Mouse (Mus musculus) CH12.LX (cell line): ENCODE data around the gene Tshz2. TPM values are rescaled to one million over a fixed set of nuclear protein-coding genes. Genes with fewer than 3 reads are reported as not detected.

Source experiments
- DNase-seq: peaks from one replicate; pipeline ENCODE4 v3.0.0-alpha.2; 2013; ENCODE audit errors: extremely low read depth
- H3K27ac ChIP-seq: 2 replicates; pipeline ENCODE4 v1.5.1; 2012; ENCODE audit warnings: low read depth, mild to moderate bottlenecking, control low read depth, moderate library complexity; ENCODE audit not compliant: insufficient read depth
- H3K27me3 ChIP-seq: replicated peaks from 2 replicates; pipeline ENCODE3; 2012; ENCODE audit warnings: inconsistent platforms
- H3K36me3 ChIP-seq, 2 experiments: replicated peaks in 1 of 2; 2 replicates each; pipeline versions ENCODE3 to v1.6.1; 2012; ENCODE audit warnings: inconsistent platforms in 1 of 2, low read length in 1 of 2, mild to moderate bottlenecking in 1 of 2, mixed read lengths in 1 of 2, moderate library complexity in 1 of 2; ENCODE audit not compliant: control insufficient read depth in 1 of 2, insufficient read depth in 1 of 2
- H3K4me1 ChIP-seq, 2 experiments: 2 replicates each; pipeline ENCODE4 v1.6.1; 2012; ENCODE audit warnings: inconsistent platforms in 1 of 2, moderate library complexity in 1 of 2; ENCODE audit not compliant: insufficient read depth in 2 of 2, control insufficient read depth in 1 of 2
- H3K4me2 ChIP-seq: 2 replicates; pipeline ENCODE4 v1.6.1; 2012; ENCODE audit warnings: low read depth, mild to moderate bottlenecking, control low read depth; ENCODE audit not compliant: poor library complexity, insufficient read depth, severe bottlenecking
- H3K4me3 ChIP-seq, 3 experiments: fragments of 150-350 bp in 1 of 3; sonication (generic) in 1 of 3; replicated peaks in 1 of 3; 2 replicates each; pipeline versions ENCODE3 to v1.5.1; 2011 to 2012; ENCODE audit warnings: low read depth in 2 of 3, low read length in 2 of 3, mild to moderate bottlenecking in 2 of 3, moderate library complexity in 2 of 3, control low read depth in 1 of 3, improper control_type of control experiment in 1 of 3, inconsistent platforms in 1 of 3, mixed read lengths in 1 of 3; ENCODE audit not compliant: poor library complexity in 1 of 3
- H3K79me2 ChIP-seq: replicated peaks from 2 replicates; pipeline ENCODE4 v1.6.1; 2012; ENCODE audit warnings: mild to moderate bottlenecking, moderate library complexity; ENCODE audit not compliant: control insufficient read depth, poor library complexity, insufficient read depth, severe bottlenecking; ENCODE audit errors: extremely low read depth
- H3K9ac ChIP-seq: 2 replicates; pipeline ENCODE4 v1.6.1; 2012; ENCODE audit warnings: low read depth, mild to moderate bottlenecking, control low read depth, moderate library complexity; ENCODE audit not compliant: insufficient read depth
- H3K9me3 ChIP-seq: replicated peaks from 2 replicates; pipeline ENCODE3; 2012; ENCODE audit warnings: low read length, inconsistent platforms, mixed read lengths
- BHLHE40 ChIP-seq: IDR thresholded peaks from 2 replicates; pipeline ENCODE4 v1.6.1; 2011; ENCODE audit warnings: mild to moderate bottlenecking, low read depth, low read length, improper control_type of control experiment
- CHD2 ChIP-seq: IDR thresholded peaks from 2 replicates; pipeline ENCODE4 v1.6.1; 2011; ENCODE audit warnings: low read length, improper control_type of control experiment
- CTCF ChIP-seq, 2 experiments: IDR thresholded peaks in 1 of 2; conservative IDR thresholded peaks in 1 of 2; 2 replicates each; pipeline ENCODE4 v1.5.1; 2011 to 2012; ENCODE audit warnings: low read depth in 2 of 2, low read length in 2 of 2, improper control_type of control experiment in 1 of 2, inconsistent platforms in 1 of 2, mild to moderate bottlenecking in 1 of 2, moderate library complexity in 1 of 2
- E2F4 ChIP-seq: IDR thresholded peaks from 2 replicates; pipeline ENCODE4 v1.6.1; 2011; ENCODE audit warnings: low read depth, low read length, improper control_type of control experiment; ENCODE audit not compliant: insufficient replicate concordance
- EP300 ChIP-seq: IDR thresholded peaks from 2 replicates; pipeline ENCODE4 v1.6.1; 2011; ENCODE audit warnings: low read length, improper control_type of control experiment
- ETS1 ChIP-seq: conservative IDR thresholded peaks from 2 replicates; pipeline ENCODE4 v1.6.1; 2012; ENCODE audit warnings: low read depth, mild to moderate bottlenecking, inconsistent platforms, low read length, improper control_type of control experiment, moderate library complexity
- JUND ChIP-seq: conservative IDR thresholded peaks from 2 replicates; pipeline ENCODE4 v1.6.1; 2011; ENCODE audit warnings: low read depth, low read length, improper control_type of control experiment
- MAFK ChIP-seq: IDR thresholded peaks from 2 replicates; pipeline ENCODE4 v1.6.1; 2011; ENCODE audit warnings: low read length, improper control_type of control experiment; ENCODE audit not compliant: insufficient replicate concordance
- MAX ChIP-seq: IDR thresholded peaks from 2 replicates; pipeline ENCODE4 v1.6.1; 2011; ENCODE audit warnings: low read length, improper control_type of control experiment
- MAZ ChIP-seq: IDR thresholded peaks from 2 replicates; pipeline ENCODE4 v1.6.1; 2012; ENCODE audit warnings: low read depth, mild to moderate bottlenecking, inconsistent platforms, low read length, improper control_type of control experiment, moderate library complexity
- MEF2A ChIP-seq: IDR thresholded peaks from 2 replicates; pipeline ENCODE4 v1.6.1; 2014; ENCODE audit warnings: low read depth, mild to moderate bottlenecking, inconsistent platforms, low read length, improper control_type of control experiment, borderline replicate concordance
- MYC ChIP-seq: IDR thresholded peaks from 2 replicates; pipeline ENCODE4 v1.6.1; 2011; ENCODE audit warnings: low read depth, mild to moderate bottlenecking, improper control_type of control experiment, low read length
- NELFE ChIP-seq: IDR thresholded peaks from 2 replicates; pipeline ENCODE4 v1.6.1; 2011; ENCODE audit warnings: low read depth, low read length, improper control_type of control experiment
- POLR2A ChIP-seq: IDR thresholded peaks from 2 replicates; pipeline ENCODE4 v1.6.1; 2011; ENCODE audit warnings: low read depth, mild to moderate bottlenecking, improper control_type of control experiment, low read length
- RCOR1 ChIP-seq: conservative IDR thresholded peaks from 2 replicates; pipeline ENCODE4 v1.6.1; 2012; ENCODE audit warnings: low read depth, mild to moderate bottlenecking, inconsistent platforms, low read length, improper control_type of control experiment
- SIN3A ChIP-seq: IDR thresholded peaks from 2 replicates; pipeline ENCODE4 v1.6.1; 2012; ENCODE audit warnings: low read length, improper control_type of control experiment, inconsistent platforms
- SMC3 ChIP-seq: IDR thresholded peaks from 2 replicates; pipeline ENCODE4 v1.6.1; 2011; ENCODE audit warnings: low read depth, low read length, improper control_type of control experiment
- TCF12 ChIP-seq: IDR thresholded peaks from 2 replicates; pipeline ENCODE4 v1.6.1; 2014; ENCODE audit warnings: low read depth, mild to moderate bottlenecking, inconsistent platforms, low read length, improper control_type of control experiment
- UBTF ChIP-seq: IDR thresholded peaks from 2 replicates; pipeline ENCODE4 v1.6.1; 2012; ENCODE audit warnings: low read depth, mild to moderate bottlenecking, inconsistent platforms, low read length, improper control_type of control experiment, moderate library complexity
- USF1 ChIP-seq: IDR thresholded peaks from 2 replicates; pipeline ENCODE4 v1.6.1; 2014; ENCODE audit warnings: low read depth, mild to moderate bottlenecking, inconsistent platforms, low read length, improper control_type of control experiment
- USF2 ChIP-seq: conservative IDR thresholded peaks from 2 replicates; pipeline ENCODE4 v1.6.1; 2011; ENCODE audit warnings: low read depth, low read length, improper control_type of control experiment
- dilution Hi-C: fragments of 300-500 bp; cut with MboI; formaldehyde crosslinking; loops from 2 replicates; pipeline ENCODE4 v1.14.3; 2020; ENCODE audit warnings: low sequenced_read_pairs; ENCODE audit not compliant: extremely low pct_unique_long_range_greater_than_20kb, extremely low pct_ligation_motif_present
- in situ Hi-C: fragments of 300-500 bp; cut with MboI; formaldehyde crosslinking; loops from 3 replicates; pipeline ENCODE4 v1.14.3; 2019; ENCODE audit warnings: low sequenced_read_pairs, low pct_ligation_motif_present, low pct_unique_long_range_greater_than_20kb, mixed read lengths
- polyA plus RNA-seq: library from polyadenylated mRNA; unstranded; fragments of >175 nt; gene quantifications from 2 replicates; pipeline ENCODE4 v1.2.1, GENCODE M21; 2012; ENCODE audit warnings: low read depth; ENCODE audit not compliant: insufficient read length
- total RNA-seq, 2 experiments: library from RNA; depleted of rRNA; stranded (reverse); fragments of 300-350 nt in 1 of 2; fragments of >200 nt in 1 of 2; gene quantifications; 2 replicates each; pipeline ENCODE4 v1.2.3; 2012 to 2014

The Tshz2 gene
- total and polyA plus RNA-seq, 3 experiments: not detected

- peaks cover 84% of the 10 kb centered on the region for H3K9me3 ChIP-seq
Observed at GRCm38 (mm10) chr2:169927401-169927800, 294.6 kb downstream of the Tshz2 start.

GRCm38 (mm10) chr2:169928447-169929120, 295.8 kb downstream of the Tshz2 start:
- no peak overlapping the region for H3K4me2 ChIP-seq
- peaks cover 83% of the 10 kb centered on the region for H3K9me3 ChIP-seq
- no peak for DNase-seq
- no peaks in the 10 kb centered on the region for H3K36me3 ChIP-seq
- H3K27ac ChIP-seq: no peak overlapping the region
- dilution Hi-C loops: no loop called here
- TF ChIP-seq SIN3A: no peak
- TF ChIP-seq MEF2A: no peak
- TF ChIP-seq UBTF: no peak
- no peak for TF ChIP-seq ETS1
- TF ChIP-seq JUND: no peak
- no peak for TF ChIP-seq MAFK
- no peak for TF ChIP-seq USF1
- TF ChIP-seq MAX: no peak
- no peak for TF ChIP-seq TCF12
- no peak for TF ChIP-seq NELFE
- no peak for TF ChIP-seq EP300
- TF ChIP-seq BHLHE40: no peak
- no peak for TF ChIP-seq POLR2A
- TF ChIP-seq RCOR1: no peak
- TF ChIP-seq E2F4: no peak
- no peak for TF ChIP-seq CTCF (conservative IDR thresholded peaks at IDR 0.05 in 1 of 2, IDR thresholded peaks at IDR 0.05 in 1 of 2; ENCODE audit: low read depth in 2 of 2, low read length in 2 of 2)
- no peak for TF ChIP-seq MAZ
- no peaks in the 10 kb centered on the region for H3K79me2 ChIP-seq
- in situ Hi-C loops: no loop called here
- no peaks in the 10 kb centered on the region for H3K4me1 ChIP-seq
- H3K4me3 ChIP-seq: no peak overlapping the region
- H3K27me3 ChIP-seq: no peaks in the 10 kb centered on the region
- H3K9ac ChIP-seq: no peak overlapping the region

More at GRCm38 (mm10) chr2:169927401-169927800, 294.6 kb downstream of the Tshz2 start:
- no peak overlapping the region for H3K9ac ChIP-seq
- dilution Hi-C loops (no loop called here), in situ Hi-C loops (no loop called here)
- H3K4me3 ChIP-seq: no peak overlapping the region
- no peak overlapping the region for H3K27ac ChIP-seq
- no peaks in the 10 kb centered on the region for H3K4me1 ChIP-seq
- no peaks in the 10 kb centered on the region for H3K79me2 ChIP-seq
- TF ChIP-seq MYC (no peak), E2F4 (no peak), RCOR1 (no peak), USF2 (no peak), CHD2 (no peak), SMC3 (no peak)
- no peaks in the 10 kb centered on the region for H3K36me3 ChIP-seq
- H3K4me2 ChIP-seq: no peak overlapping the region
- DNase-seq: no peak
- H3K27me3 ChIP-seq: no peaks in the 10 kb centered on the region
